Mouse (Mus musculus): ENCODE measurements around the gene Aqp2. TPM values are rescaled to one million over a fixed set of nuclear protein-coding genes. Genes with fewer than 3 reads are reported as not detected.

Aqp2 gene
- polyA plus RNA-seq, 1 experiment from 2014 or later = not detected

DNA sequence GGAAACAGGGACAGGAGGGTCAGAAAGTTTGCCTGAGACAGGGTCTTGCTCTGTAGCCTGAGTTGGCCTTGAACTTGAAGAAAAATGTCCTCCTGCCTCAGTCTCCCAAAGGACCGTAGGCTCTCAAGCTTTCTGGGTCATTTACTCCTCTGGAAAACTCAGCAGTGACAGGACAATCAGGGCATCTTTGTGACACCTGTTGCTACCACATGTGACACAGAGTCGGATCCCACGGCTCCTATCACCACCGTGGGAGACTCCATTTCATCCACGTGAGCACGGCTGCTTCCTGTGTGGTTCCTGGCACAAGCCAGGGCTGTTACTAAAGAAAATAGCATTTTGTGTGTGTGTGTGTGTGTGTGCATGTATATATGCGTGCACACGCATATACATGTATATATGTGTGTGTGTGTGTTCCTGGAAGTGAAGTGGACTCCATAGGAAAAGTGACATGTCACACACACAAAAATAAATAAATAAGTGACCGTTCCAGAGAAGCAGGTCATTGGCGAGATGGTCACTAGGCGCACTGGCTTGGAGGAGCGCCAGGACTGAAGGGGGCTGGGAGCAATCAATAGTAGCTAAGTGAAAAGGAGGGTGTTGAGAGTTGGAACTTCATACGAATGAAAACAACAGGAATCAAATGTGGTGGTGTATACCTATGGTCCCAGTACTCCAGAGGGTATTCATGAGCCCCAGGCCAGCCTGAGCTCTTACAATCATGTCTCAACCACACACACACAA is 29.7 kb downstream of the Aqp2 start:
- 87% methylated on average over 13 of the region's 13 CpGs for WGBS
- 0 out of 2 replicates have a peak, but pooled peaks cover 4% of the 10 kb centered on the region for H3K9me3 ChIP-seq
- no peaks in the 10 kb centered on the region for H3K36me3 ChIP-seq (replicated peaks)
- H3K4me1 ChIP-seq = peaks cover 68% of the 10 kb centered on the region
- no peak for DNase-seq (ENCODE audit: extremely low spot score, low spot score)
- H3K4me3 ChIP-seq = no peak overlapping the region
- H3K27me3 ChIP-seq (ENCODE audit: poor library complexity, severe bottlenecking) = peaks cover 92% of the 10 kb centered on the region
- H3K27ac ChIP-seq = no peak overlapping the region

GRCm38 (mm10) chr15:99611563-99611962 is 32.7 kb downstream of the Aqp2 start:
- no peak overlapping the region for H3K4me3 ChIP-seq
- WGBS = 67% methylated on average over 7 of the region's 7 CpGs
- no peak for DNase-seq (ENCODE audit: extremely low spot score, low spot score)
- no peaks in the 10 kb centered on the region for H3K36me3 ChIP-seq (replicated peaks)
- H3K4me1 ChIP-seq = peaks cover 54% of the 10 kb centered on the region
- H3K9me3 ChIP-seq = 0 out of 2 replicates have a peak, but pooled peaks cover 4% of the 10 kb centered on the region
- H3K27ac ChIP-seq = no peak overlapping the region
- H3K27me3 ChIP-seq (ENCODE audit: poor library complexity, severe bottlenecking) = peaks cover 84% of the 10 kb centered on the region

DNA sequence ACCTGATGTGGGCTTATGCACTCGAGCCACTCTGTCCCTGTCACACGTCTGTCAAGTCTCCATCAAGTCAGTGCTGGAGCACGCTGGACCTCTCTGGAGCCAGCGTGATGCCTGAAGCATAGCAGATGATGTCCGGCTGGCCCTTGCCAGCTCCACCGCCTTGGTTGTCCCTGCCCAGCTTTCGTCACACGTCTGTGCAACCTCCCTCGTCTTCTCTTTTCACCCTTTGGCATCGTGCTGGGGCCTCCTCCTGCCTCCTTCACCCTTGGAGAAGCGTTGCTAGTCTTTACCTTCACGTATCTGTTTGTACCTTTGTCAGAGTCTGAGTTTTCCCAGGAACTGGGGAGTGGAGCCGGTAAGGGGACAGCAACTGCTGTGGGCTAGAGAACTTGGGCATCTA is 35.4 kb downstream of the Aqp2 start:
- Histone ChIP-seq H3K27me3 (ENCODE audit: poor library complexity, severe bottlenecking) (peaks cover 62% of the 10 kb centered on the region), H3K27ac (no peak overlapping the region)
- 78% methylated on average over 13 of the region's 13 CpGs for WGBS

GRCm38 (mm10) chr15:99614753-99615152 is 35.9 kb downstream of the Aqp2 start:
- Histone ChIP-seq H3K27me3 (ENCODE audit: poor library complexity, severe bottlenecking) (peaks cover 57% of the 10 kb centered on the region), H3K36me3 (replicated peaks) (peaks cover 11% of the 10 kb centered on the region), H3K4me1 (peaks cover 26% of the 10 kb centered on the region), H3K4me3 (no peak overlapping the region), H3K9me3 (0 out of 2 replicates have a peak, but pooled peaks cover 4% of the 10 kb centered on the region), H3K27ac (no peak overlapping the region)
- no peak for DNase-seq (ENCODE audit: extremely low spot score, low spot score)
- 8% methylated on average over 12 of the region's 12 CpGs for WGBS

More for the DNA sequence above, 35.4 kb downstream of the Aqp2 start:
- Histone ChIP-seq H3K4me1 (peaks cover 27% of the 10 kb centered on the region), H3K9me3 (0 out of 2 replicates have a peak, but pooled peaks cover 4% of the 10 kb centered on the region), H3K4me3 (no peak overlapping the region), H3K36me3 (replicated peaks) (peaks cover 6% of the 10 kb centered on the region)
- DNase-seq (ENCODE audit: extremely low spot score, low spot score) = no peak

- H3K27me3 ChIP-seq (ENCODE audit: poor library complexity, severe bottlenecking) = peaks cover 52% of the 10 kb centered on the region
- 60% methylated on average over 9 of the region's 9 CpGs for WGBS
- 0 out of 2 replicates have a peak, but pooled peaks cover 4% of the 10 kb centered on the region for H3K9me3 ChIP-seq
- peaks cover 14% of the 10 kb centered on the region for H3K36me3 ChIP-seq (replicated peaks)
- H3K27ac ChIP-seq = no peak overlapping the region
- no peak overlapping the region for H3K4me3 ChIP-seq
- DNase-seq (ENCODE audit: extremely low spot score, low spot score) = no peak
- peaks cover 26% of the 10 kb centered on the region for H3K4me1 ChIP-seq
Observed at GRCm38 (mm10) chr15:99615246-99615645, 36.4 kb downstream of the Aqp2 start.

DNA sequence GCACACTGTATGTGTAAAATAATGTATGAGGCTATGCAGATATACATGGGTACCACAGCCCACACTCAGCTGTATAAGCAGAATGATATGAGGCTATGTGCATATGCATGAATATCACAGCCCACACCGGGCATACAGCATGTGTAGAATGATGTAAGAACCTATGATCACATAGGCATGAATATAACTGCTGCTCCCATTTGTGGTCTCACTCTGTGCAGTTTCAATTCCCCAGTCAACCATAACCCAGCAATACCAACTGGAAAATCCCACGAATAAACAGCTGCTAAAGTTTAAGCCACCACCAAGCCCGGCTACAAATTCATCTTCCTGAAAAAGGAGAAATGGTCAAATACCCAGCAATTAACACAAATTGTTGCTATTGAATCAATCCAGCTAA is 39.7 kb downstream of the Aqp2 start:
- Histone ChIP-seq H3K27ac (no peak overlapping the region), H3K4me1 (peaks cover 16% of the 10 kb centered on the region), H3K4me3 (no peak overlapping the region), H3K36me3 (replicated peaks) (peaks cover 48% of the 10 kb centered on the region), H3K9me3 (no peaks in the 10 kb centered on the region), H3K27me3 (ENCODE audit: poor library complexity, severe bottlenecking) (peaks cover 21% of the 10 kb centered on the region)
- WGBS = 95% methylated on average over 3 of the region's 3 CpGs
- DNase-seq (ENCODE audit: extremely low spot score, low spot score) = no peak

DNA sequence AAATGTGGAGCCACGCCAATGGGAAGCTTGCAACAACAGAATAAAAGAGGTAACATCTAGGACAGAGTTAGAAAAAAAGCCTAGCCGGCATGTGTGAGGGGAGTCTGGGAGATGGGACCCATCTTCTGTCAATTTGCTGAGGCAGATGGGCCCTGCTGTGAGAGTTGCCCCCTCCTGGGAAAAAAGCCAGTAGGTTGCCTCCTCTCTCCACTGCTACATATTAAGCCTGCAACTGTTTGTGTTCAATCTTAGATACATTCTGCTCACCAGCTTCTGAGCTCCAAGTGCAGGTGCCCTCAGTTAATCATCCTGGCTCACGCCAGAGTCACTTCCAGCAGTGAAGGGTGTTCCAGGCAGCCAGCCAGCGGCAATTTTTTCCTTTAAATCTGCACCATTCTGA is 41.0 kb downstream of the Aqp2 start:
- Histone ChIP-seq H3K27ac (no peak overlapping the region), H3K9me3 (no peaks in the 10 kb centered on the region), H3K4me1 (peaks cover 8% of the 10 kb centered on the region), H3K36me3 (replicated peaks) (peaks cover 60% of the 10 kb centered on the region), H3K27me3 (ENCODE audit: poor library complexity, severe bottlenecking) (peaks cover 9% of the 10 kb centered on the region), H3K4me3 (no peak overlapping the region)
- no peak for DNase-seq (ENCODE audit: extremely low spot score, low spot score)
- 88% methylated on average over 4 of the region's 4 CpGs for WGBS

GRCm38 (mm10) chr15:99622063-99622462 is 43.2 kb downstream of the Aqp2 start:
- H3K36me3 ChIP-seq (replicated peaks) = peaks cover 82% of the 10 kb centered on the region
- no peaks in the 10 kb centered on the region for H3K27me3 ChIP-seq (ENCODE audit: poor library complexity, severe bottlenecking)
- no peak overlapping the region for H3K27ac ChIP-seq
- 95% methylated on average over 11 of the region's 11 CpGs for WGBS
- H3K9me3 ChIP-seq = no peaks in the 10 kb centered on the region
- H3K4me3 ChIP-seq = no peak overlapping the region
- no peaks in the 10 kb centered on the region for H3K4me1 ChIP-seq
- DNase-seq (ENCODE audit: extremely low spot score, low spot score) = no peak

DNA sequence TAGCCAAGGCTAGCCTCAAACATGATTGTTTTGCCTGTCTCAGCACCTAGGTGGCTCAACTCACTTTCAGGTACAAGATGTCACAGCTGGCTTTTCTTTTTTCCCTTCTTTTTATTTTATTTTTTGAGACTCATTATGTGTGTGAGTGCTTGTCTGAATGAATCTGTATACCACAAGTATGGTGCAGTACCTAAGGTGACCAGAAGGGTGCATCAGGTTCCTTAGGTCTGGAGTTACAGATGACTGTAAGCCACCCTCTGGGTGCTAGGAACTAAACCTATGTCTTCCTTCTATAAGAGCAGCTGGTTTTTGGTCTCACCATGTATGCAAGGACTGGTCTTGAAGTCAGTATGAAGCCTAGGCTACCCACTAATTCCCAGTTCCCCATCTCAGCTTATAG is 52.8 kb downstream of the Aqp2 start:
- H3K36me3 ChIP-seq (replicated peaks) = peaks cover 98% of the 10 kb centered on the region
- no peak overlapping the region for H3K27ac ChIP-seq
- no peak for DNase-seq (ENCODE audit: extremely low spot score, low spot score)
- no peaks in the 10 kb centered on the region for H3K4me1 ChIP-seq
- H3K4me3 ChIP-seq = no peak overlapping the region
- H3K9me3 ChIP-seq = peaks cover 11% of the 10 kb centered on the region; the same call in 1 of the 2 replicates
- no peaks in the 10 kb centered on the region for H3K27me3 ChIP-seq (ENCODE audit: poor library complexity, severe bottlenecking)

Other genes starting within 250 kb of the Aqp2 start
- 14.3 and 16.9 TPM in 2 replicates for gene Fmnl3, start 208.6 kb upstream of the Aqp2 start, polyA plus RNA-seq (2016; fragmentation: Nextera tagmentation; extraction: Ambion mirVana)
- 267 and 272 TPM in 2 replicates for gene Tmbim6, start 186.2 kb upstream of the Aqp2 start, polyA plus RNA-seq (2016; fragmentation: Nextera tagmentation; extraction: Ambion mirVana)
- 10.9 and 13.7 TPM in 2 replicates for gene Nckap5l, start 121.3 kb upstream of the Aqp2 start, polyA plus RNA-seq (2016; fragmentation: Nextera tagmentation; extraction: Ambion mirVana)
- gene Bcdin3d, start 104.3 kb upstream of the Aqp2 start, polyA plus RNA-seq (2016; fragmentation: Nextera tagmentation; extraction: Ambion mirVana) = 19.6 and 20.5 TPM in 2 replicates
- 0.32 and 0.44 TPM in 2 replicates for gene Faim2, start 50.9 kb upstream of the Aqp2 start, polyA plus RNA-seq (2016; fragmentation: Nextera tagmentation; extraction: Ambion mirVana)
- gene Aqp5, start 11.7 kb downstream of the Aqp2 start, polyA plus RNA-seq (2016; fragmentation: Nextera tagmentation; extraction: Ambion mirVana) = not detected in 2 replicates
- not detected in 2 replicates for gene Aqp6, start 22.3 kb downstream of the Aqp2 start, polyA plus RNA-seq (2016; fragmentation: Nextera tagmentation; extraction: Ambion mirVana)
- gene Racgap1, start 72.6 kb downstream of the Aqp2 start, polyA plus RNA-seq (2016; fragmentation: Nextera tagmentation; extraction: Ambion mirVana) = 193 and 201 TPM in 2 replicates
- 2.2 and 2.4 TPM in 2 replicates for gene Asic1, start 91.3 kb downstream of the Aqp2 start, polyA plus RNA-seq (2016; fragmentation: Nextera tagmentation; extraction: Ambion mirVana)
- 91.5 TPM in 2 replicates for gene Smarcd1, start 123.1 kb downstream of the Aqp2 start, polyA plus RNA-seq (2016; fragmentation: Nextera tagmentation; extraction: Ambion mirVana)
- not detected in 2 replicates for gene Gm17349, start 126.4 kb downstream of the Aqp2 start, polyA plus RNA-seq (2016; fragmentation: Nextera tagmentation; extraction: Ambion mirVana)
- 0.38 and 0.54 TPM in 2 replicates for gene Gpd1, start 138.5 kb downstream of the Aqp2 start, polyA plus RNA-seq (2016; fragmentation: Nextera tagmentation; extraction: Ambion mirVana)
- gene Cox14, start 146.6 kb downstream of the Aqp2 start, polyA plus RNA-seq (2016; fragmentation: Nextera tagmentation; extraction: Ambion mirVana) = 140 and 146 TPM in 2 replicates
- 57.6 and 59.5 TPM in 2 replicates for gene Cers5, start 193.8 kb downstream of the Aqp2 start, polyA plus RNA-seq (2016; fragmentation: Nextera tagmentation; extraction: Ambion mirVana)

Measured in forebrain, embryonic 10.5 days (tissue).